Mouse (Mus musculus): ENCODE measurements around the gene Slc34a2.

Slc34a2 gene

GRCm38 (mm10) chr5:53037781-53038180 is at the start of gene Slc34a2:
TSS of gene Slc34a2 (plus strand) at chr5:53038081.
- no peak for DNase-seq (ENCODE audit: low spot score in 2 of 2)

GRCm38 (mm10) chr5:52990687-52991341 is 47.1 kb upstream of the Slc34a2 start:
- DNase-seq (ENCODE audit: low spot score in 2 of 2): no peak

- DNase-seq (ENCODE audit: low spot score in 2 of 2): no peak
Measured at GRCm38 (mm10) chr5:52992210-52992897, 45.5 kb upstream of the Slc34a2 start.

GRCm38 (mm10) chr5:52993490-52994282 is 44.2 kb upstream of the Slc34a2 start:
- no peak for DNase-seq (ENCODE audit: low spot score in 2 of 2)

GRCm38 (mm10) chr5:52995461-52995860 is 42.4 kb upstream of the Slc34a2 start:
- DNase-seq (ENCODE audit: low spot score in 2 of 2): no peak

GRCm38 (mm10) chr5:52996145-52996544 is 41.7 kb upstream of the Slc34a2 start:
- no peak for DNase-seq (ENCODE audit: low spot score in 2 of 2)

- no peak for DNase-seq (ENCODE audit: low spot score in 2 of 2)
Measured at GRCm38 (mm10) chr5:52996601-52997000, 41.3 kb upstream of the Slc34a2 start.

GRCm38 (mm10) chr5:52997032-52997431 is 40.8 kb upstream of the Slc34a2 start:
- no peak for DNase-seq (ENCODE audit: low spot score in 2 of 2)

GRCm38 (mm10) chr5:52998097-52998760 is 39.7 kb upstream of the Slc34a2 start:
- no peak for DNase-seq (ENCODE audit: low spot score in 2 of 2)

- no peak for DNase-seq (ENCODE audit: low spot score in 2 of 2)
Measured at GRCm38 (mm10) chr5:53000169-53000872, 37.6 kb upstream of the Slc34a2 start.

GRCm38 (mm10) chr5:53002599-53003203 is 35.2 kb upstream of the Slc34a2 start:
- no peak for DNase-seq (ENCODE audit: low spot score in 2 of 2)

- DNase-seq (ENCODE audit: low spot score in 2 of 2): no peak
Measured at GRCm38 (mm10) chr5:53003495-53003894, 34.4 kb upstream of the Slc34a2 start.

GRCm38 (mm10) chr5:53003981-53004380 is 33.9 kb upstream of the Slc34a2 start:
- no peak for DNase-seq (ENCODE audit: low spot score in 2 of 2)

GRCm38 (mm10) chr5:53009027-53009769 is 28.7 kb upstream of the Slc34a2 start:
- no peak for DNase-seq (ENCODE audit: low spot score in 2 of 2)

- no peak for DNase-seq (ENCODE audit: low spot score in 2 of 2)
Measured at GRCm38 (mm10) chr5:53009770-53010133, 28.1 kb upstream of the Slc34a2 start.

GRCm38 (mm10) chr5:53011327-53011726 is 26.6 kb upstream of the Slc34a2 start:
- no peak for DNase-seq (ENCODE audit: low spot score in 2 of 2)

GRCm38 (mm10) chr5:53016606-53017005 is 21.3 kb upstream of the Slc34a2 start:
- no peak for DNase-seq (ENCODE audit: low spot score in 2 of 2)

- no peak for DNase-seq (ENCODE audit: low spot score in 2 of 2)
Measured at GRCm38 (mm10) chr5:53018316-53018715, 19.6 kb upstream of the Slc34a2 start.

GRCm38 (mm10) chr5:53023432-53023831 is 14.4 kb upstream of the Slc34a2 start:
- no peak for DNase-seq (ENCODE audit: low spot score in 2 of 2)

GRCm38 (mm10) chr5:53023901-53024300 is 14.0 kb upstream of the Slc34a2 start:
- no peak for DNase-seq (ENCODE audit: low spot score in 2 of 2)

Data from heart, adult 9 months (tissue).